Mouse (Mus musculus) CD4-positive, CD25-positive, alpha-beta regulatory T cell, adult 4 months (primary cell): ENCODE data around the gene 4930404H24Rik. TPM values are rescaled to one million over a fixed set of nuclear protein-coding genes. Genes with fewer than 3 reads are reported as not detected.
A peak's percentile ranks its signal among the peaks of the same experiment; 100 is the strongest.

Experiments used
- ATAC-seq: one replicate; pipeline ENCODE4 v1.8.0; 2017
- polyA plus RNA-seq, 2 experiments: library from polyadenylated mRNA; unstranded; fragments of 100-300 nt; shearing (Covaris generic); gene quantifications; one replicate each; pipeline ENCODE4 v1.2.1; 2017

4930404H24Rik gene
- polyA plus RNA-seq = not detected

GRCm38 (mm10) chr2:153492573-153493392 lies at the start of gene 4930404H24Rik:
4930404H24Rik (plus strand) TSS chr2:153492790.
- ATAC-seq = peak; percentile 67

- ATAC-seq = peak; percentile 40
Observed at GRCm38 (mm10) chr2:153443434-153444240, 49.0 kb upstream of the 4930404H24Rik start.

GRCm38 (mm10) chr2:153444254-153445136 lies 48.1 kb upstream of the 4930404H24Rik start:
- ATAC-seq = peak; percentile 64

GRCm38 (mm10) chr2:153445137-153446016 lies 47.2 kb upstream of the 4930404H24Rik start:
- peak; percentile 18 for ATAC-seq

- peak; percentile 65 for ATAC-seq
Observed at GRCm38 (mm10) chr2:153446017-153446408, 46.6 kb upstream of the 4930404H24Rik start.

GRCm38 (mm10) chr2:153446476-153446875 lies 46.1 kb upstream of the 4930404H24Rik start:
- ATAC-seq = no peak

GRCm38 (mm10) chr2:153447719-153448118 lies 44.9 kb upstream of the 4930404H24Rik start:
- ATAC-seq = no peak

- no peak for ATAC-seq
Observed at GRCm38 (mm10) chr2:153448519-153448918, 44.1 kb upstream of the 4930404H24Rik start.

GRCm38 (mm10) chr2:153453961-153454759 lies 38.4 kb upstream of the 4930404H24Rik start:
- no peak for ATAC-seq

- ATAC-seq = no peak
Observed at GRCm38 (mm10) chr2:153454841-153455506, 37.6 kb upstream of the 4930404H24Rik start.

GRCm38 (mm10) chr2:153457467-153457866 lies 35.1 kb upstream of the 4930404H24Rik start:
- no peak for ATAC-seq

GRCm38 (mm10) chr2:153458022-153458441 lies 34.6 kb upstream of the 4930404H24Rik start:
- no peak for ATAC-seq

GRCm38 (mm10) chr2:153463257-153463656 lies 29.3 kb upstream of the 4930404H24Rik start:
- ATAC-seq = no peak

GRCm38 (mm10) chr2:153467372-153467771 lies 25.2 kb upstream of the 4930404H24Rik start:
- ATAC-seq = no peak

GRCm38 (mm10) chr2:153469317-153469716 lies 23.3 kb upstream of the 4930404H24Rik start:
- no peak for ATAC-seq

GRCm38 (mm10) chr2:153469764-153470163 lies 22.8 kb upstream of the 4930404H24Rik start:
- ATAC-seq = peak; percentile 26

- ATAC-seq = no peak
Observed at GRCm38 (mm10) chr2:153470983-153471382, 21.6 kb upstream of the 4930404H24Rik start.

- ATAC-seq = no peak
Observed at GRCm38 (mm10) chr2:153475114-153476112, 17.2 kb upstream of the 4930404H24Rik start.

- ATAC-seq = peak; percentile 58
Observed at GRCm38 (mm10) chr2:153478583-153478982, 14.0 kb upstream of the 4930404H24Rik start.
